Mouse (Mus musculus) cerebellum, postnatal 10 days (tissue): ENCODE data around the gene Tnfrsf23.
"Not testable (repeated sequence)": the region's sequence is repeated elsewhere in the genome, so short reads cannot be mapped to it uniquely, and the experiment has no call there.

Source experiments
- DNase-seq, 2 experiments: peaks; one replicate each; pipeline ENCODE4 v3.0.0; 2021; ENCODE audit warnings: mixed read lengths in 2 of 2

Gene Tnfrsf23

GRCm38 (mm10) chr7:143681566-143681965 is 4.1 kb downstream of the Tnfrsf23 start:
- no peak for DNase-seq

DNA sequence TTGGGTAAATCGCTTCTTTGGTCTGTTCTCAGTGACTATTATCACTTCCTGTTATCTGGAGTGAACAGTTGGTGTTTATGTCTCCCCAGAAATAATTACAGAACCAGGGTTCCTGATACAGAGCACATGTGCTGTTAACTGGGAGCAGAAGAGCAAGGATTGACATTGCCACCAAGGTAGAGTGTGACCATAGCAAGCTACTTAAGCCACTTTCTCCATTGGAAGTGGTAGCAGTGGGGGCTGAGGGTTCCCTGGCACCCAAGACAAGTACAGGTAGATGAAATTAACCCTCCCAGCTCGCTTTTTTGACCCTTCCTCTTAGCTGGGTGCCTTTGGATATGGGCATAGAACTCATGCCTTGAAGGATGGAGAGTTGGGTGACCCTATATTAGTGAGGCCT is 4.8 kb downstream of the Tnfrsf23 start:
- DNase-seq = not testable (repeated sequence)

GRCm38 (mm10) chr7:143679650-143680049 is 6.0 kb downstream of the Tnfrsf23 start:
- DNase-seq = not testable (repeated sequence)

- no peak for DNase-seq
These were observed 19.0 kb downstream of the Tnfrsf23 start for GRCm38 (mm10) chr7:143666427-143667311.

DNA sequence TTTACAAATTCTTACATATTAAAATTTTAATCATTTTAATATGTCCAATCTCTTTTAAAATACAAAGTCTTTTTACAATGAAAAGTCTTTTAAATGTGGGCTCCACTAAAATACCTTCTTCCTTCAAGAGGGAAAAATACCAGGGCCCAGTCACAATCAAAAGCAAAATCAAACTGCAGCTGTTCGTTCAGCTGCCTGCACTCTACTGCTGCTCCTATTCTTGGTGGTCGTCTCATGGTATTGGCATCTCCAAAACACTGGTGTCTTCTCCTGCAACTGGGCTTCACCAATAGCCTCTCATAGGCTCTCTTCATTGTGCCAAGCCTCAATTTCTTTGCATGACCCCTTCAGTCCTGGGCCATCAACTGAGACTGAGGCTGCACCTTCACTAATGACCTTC is 22.2 kb downstream of the Tnfrsf23 start:
- no peak for DNase-seq

DNA sequence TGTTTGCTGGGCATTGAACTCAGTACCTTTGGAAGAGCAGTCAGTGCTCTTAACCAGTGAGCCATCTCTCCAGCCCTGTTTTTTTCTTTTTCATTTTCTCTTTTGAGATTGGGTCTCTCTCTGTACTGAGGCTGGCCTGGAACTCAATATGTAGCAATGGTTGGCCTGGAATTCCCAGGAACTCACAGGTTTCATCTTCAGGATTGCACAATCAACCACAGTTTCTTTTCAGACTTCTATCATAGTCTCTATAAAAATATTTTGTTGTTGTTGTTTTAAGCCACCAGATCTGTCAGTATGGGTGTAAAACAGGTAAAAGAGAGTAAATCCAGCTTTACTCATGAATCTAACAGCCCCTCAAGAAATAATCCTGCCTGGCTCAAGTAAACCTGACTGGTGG is 24.9 kb downstream of the Tnfrsf23 start:
- DNase-seq = no peak

DNA sequence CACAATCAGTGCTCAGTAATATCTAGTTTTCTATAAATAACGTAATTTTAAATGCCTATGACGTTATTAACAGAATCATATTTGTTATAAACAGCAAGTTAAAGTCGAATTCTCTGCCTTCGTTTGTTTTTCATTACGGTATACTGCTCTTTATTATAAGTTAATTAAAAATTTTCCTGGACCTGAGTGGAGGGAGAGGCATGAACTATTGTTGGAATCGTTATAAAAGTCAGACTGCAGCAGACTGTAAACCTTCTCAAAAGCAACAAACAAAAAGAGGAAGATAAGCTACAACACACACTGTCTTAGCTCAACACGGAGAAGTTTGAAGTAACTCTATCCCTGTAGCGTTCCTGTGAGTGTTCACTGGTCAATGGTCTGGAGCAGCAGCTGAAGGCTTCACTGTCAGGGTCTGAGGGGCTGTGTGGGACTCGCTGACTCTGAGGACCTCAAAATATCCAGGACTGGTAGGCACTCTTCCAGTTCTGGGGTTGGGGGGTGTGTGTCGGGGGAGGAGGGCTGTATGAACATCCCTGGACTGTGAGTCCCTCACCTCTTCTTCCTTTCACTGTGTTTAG is 35.8 kb downstream of the Tnfrsf23 start:
- not testable (repeated sequence) for DNase-seq

GRCm38 (mm10) chr7:143649034-143649768 is 36.5 kb downstream of the Tnfrsf23 start, which contains the start of gene Tnfrsf22:
Gene Tnfrsf22, minus strand, starts transcription at chr7:143649661.
- peak; percentile 81 to 86 for DNase-seq

GRCm38 (mm10) chr7:143643949-143644348 is 41.7 kb downstream of the Tnfrsf23 start:
- not testable (repeated sequence) for DNase-seq

- DNase-seq = no peak
These were observed 49.0 kb downstream of the Tnfrsf23 start for GRCm38 (mm10) chr7:143636674-143637073.

GRCm38 (mm10) chr7:143631503-143631902 is 54.2 kb downstream of the Tnfrsf23 start:
- no peak for DNase-seq

- DNase-seq = no peak
These were observed 56.2 kb downstream of the Tnfrsf23 start for GRCm38 (mm10) chr7:143629501-143629900.

DNA sequence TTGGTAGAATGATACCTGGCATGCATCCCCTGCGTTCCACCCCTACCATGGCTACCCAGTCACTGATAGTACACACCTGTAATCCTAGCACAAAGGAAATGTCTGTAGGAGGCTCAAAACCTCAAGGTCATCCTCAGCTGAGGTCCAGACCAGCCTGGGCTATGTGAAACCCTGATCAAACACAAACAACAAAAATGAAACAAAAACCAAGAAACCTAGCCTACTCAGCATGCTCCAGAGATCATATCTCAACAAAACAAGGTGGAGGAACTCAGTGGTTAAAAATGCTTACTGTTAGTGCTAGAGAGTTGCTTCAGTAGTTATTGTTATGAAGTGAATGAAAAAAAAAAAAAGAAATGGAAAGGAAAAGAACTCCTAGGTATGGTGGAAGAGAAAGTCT is 57.1 kb downstream of the Tnfrsf23 start, which contains the start of gene Tnfrsf26:
Tnfrsf26 (minus strand) TSS at position 183 of the 400 bp plus-strand sequence.
- DNase-seq = no peak

DNA sequence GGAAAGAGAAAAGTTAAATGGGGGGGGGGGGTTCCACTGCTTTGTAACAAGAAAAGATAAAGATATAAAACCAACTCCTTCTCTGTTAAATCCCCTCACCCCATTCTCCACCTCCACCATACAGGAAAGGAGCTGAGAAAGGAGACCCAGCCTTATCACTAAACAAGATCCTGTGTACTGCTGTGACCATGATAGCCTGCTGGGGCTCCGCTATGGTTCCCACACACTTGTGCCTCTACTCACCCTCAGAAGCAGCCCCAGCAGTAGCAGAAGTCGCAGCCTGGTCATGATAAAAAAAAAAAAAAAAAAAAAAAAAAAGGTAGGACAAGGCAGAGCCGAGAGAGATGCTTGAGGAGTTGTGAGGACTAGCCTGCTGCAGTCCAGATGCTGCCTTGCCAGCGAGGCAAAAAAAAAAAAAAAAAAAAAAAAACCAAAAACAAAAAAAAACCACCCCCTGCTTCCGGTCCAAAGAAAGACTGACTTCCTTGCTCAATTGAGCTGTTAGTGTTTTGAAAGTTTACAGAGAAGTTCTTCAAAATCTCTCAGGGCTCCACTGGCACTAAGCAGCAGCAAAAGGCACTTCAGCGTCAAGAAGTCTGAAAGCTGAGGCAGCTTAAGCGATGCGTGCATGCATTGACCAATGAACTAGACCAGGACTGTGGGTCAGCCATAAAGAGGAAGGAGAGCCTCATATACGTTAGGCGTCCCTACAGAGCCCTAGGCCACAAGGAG is 58.0 kb downstream of the Tnfrsf23 start:
- no peak for DNase-seq

- DNase-seq = no peak
These were observed 59.5 kb downstream of the Tnfrsf23 start for GRCm38 (mm10) chr7:143626178-143626577.

DNA sequence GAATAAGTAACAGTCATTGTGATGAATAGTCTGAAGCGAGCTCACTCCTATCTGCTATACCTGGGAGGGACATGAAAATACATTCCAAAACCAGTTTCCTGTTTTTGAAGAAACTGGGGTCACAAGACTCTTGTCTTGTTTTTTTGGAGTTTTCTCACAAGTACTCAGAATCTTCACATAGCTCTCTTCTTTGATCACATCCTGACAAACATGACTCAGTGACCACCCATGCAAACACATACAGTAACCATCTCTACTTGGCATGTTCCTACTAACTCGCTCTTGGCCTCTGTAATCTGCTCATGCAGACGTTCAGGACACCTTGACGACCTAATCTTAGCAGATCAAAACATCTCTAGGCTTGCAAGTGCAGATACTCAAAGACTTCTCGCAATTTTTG is 60.5 kb downstream of the Tnfrsf23 start:
- DNase-seq = no peak

- no peak for DNase-seq
These were observed 61.1 kb downstream of the Tnfrsf23 start for GRCm38 (mm10) chr7:143624561-143624960.

- DNase-seq = peak in 1 of 2 experiments; percentile 17
These were observed 64.7 kb downstream of the Tnfrsf23 start for GRCm38 (mm10) chr7:143620951-143621350.
